Mouse (Mus musculus) megakaryocyte, embryonic 14.5 days (primary cell): Measurements from ENCODE around the gene Gm10322. TPM values are rescaled to one million over a fixed set of nuclear protein-coding genes. Genes with fewer than 3 reads are reported as not detected.

ENCODE experiments used
- H3K27me3 ChIP-seq: replicated peaks from 2 replicates; pipeline ENCODE3; 2012; ENCODE audit warnings: inconsistent platforms
- H3K36me3 ChIP-seq: replicated peaks from 2 replicates; pipeline ENCODE3; 2012; ENCODE audit warnings: low read length, inconsistent platforms, mixed read lengths
- H3K4me1 ChIP-seq: 2 replicates; pipeline ENCODE4 v1.6.1; 2012; ENCODE audit warnings: inconsistent platforms
- H3K4me3 ChIP-seq: replicated peaks from 2 replicates; pipeline ENCODE3; 2012; ENCODE audit warnings: moderate library complexity, mild to moderate bottlenecking, inconsistent platforms
- H3K9me3 ChIP-seq: 2 replicates; pipeline ENCODE4 v1.6.1; 2012; ENCODE audit warnings: inconsistent platforms
- FLI1 ChIP-seq: IDR thresholded peaks from 2 replicates; pipeline ENCODE4 v1.6.1; 2012; ENCODE audit warnings: low read length, inconsistent platforms, mixed read lengths
- GATA1 ChIP-seq: IDR thresholded peaks from 3 replicates; pipeline ENCODE4 v1.6.1; 2012; ENCODE audit warnings: mixed read lengths, low read length, inconsistent platforms, borderline replicate concordance
- polyA plus RNA-seq: library from polyadenylated mRNA; stranded (reverse); fragments of >175 nt; gene quantifications from 2 replicates; pipeline ENCODE4 v1.2.3, GENCODE M21; 2012; ENCODE audit warnings: low replicate concordance; ENCODE audit not compliant: insufficient read depth

The Gm10322 gene
- polyA plus RNA-seq, 1 experiment, result not detected

DNA sequence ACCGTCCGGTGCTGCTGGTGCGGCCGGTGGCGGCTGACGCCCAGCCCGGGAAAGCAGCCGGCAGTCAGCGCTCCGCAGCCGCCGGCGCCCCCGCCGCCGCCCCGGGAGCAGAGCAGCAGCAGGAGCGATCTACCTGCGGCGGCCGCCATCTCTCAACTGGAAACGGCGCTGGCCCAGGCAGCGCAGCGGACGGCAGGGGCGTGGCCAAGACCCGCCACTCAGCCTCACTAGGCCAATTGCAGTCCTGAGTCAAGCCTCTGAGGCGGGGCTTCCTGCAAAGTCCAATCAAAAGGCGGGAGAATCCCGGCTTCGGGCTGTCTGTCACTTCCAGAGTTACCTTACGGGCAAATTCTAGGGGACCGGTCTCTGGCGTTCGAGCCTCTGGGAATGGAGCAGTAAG is 659 bp downstream of the Gm10322 start, which contains the start of gene Mcu:
Mcu (minus strand) TSS at position 171 of the 400 bp plus-strand sequence.
- peaks cover 15% of the 10 kb centered on the region for H3K36me3 ChIP-seq
- H3K27me3 ChIP-seq, result no peaks in the 10 kb centered on the region
- peak within 1 kb of the TSS; percentile 94 for H3K4me3 ChIP-seq
- H3K9me3 ChIP-seq, result no peaks in the 10 kb centered on the region
- no peak for TF ChIP-seq FLI1
- no peak for TF ChIP-seq GATA1
- peaks cover 51% of the 10 kb centered on the region for H3K4me1 ChIP-seq

DNA sequence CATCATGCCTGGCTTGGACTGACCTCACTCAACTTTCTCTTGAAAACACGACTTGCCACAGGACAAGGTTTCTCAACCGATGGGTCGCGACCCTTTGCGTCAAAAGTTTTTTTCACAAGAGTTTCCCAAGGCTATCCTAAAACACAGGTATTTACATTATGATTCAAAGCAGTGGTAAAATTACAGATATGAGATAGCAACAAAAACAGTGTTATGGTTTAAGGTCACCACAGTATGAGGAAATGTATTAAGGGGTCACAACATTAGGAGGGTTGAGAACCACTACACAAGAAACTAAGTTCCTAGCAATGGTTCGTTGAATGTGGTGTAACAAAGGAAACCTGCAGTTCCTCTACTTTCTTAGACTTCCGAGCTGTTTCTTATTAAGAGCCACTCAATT is 1.9 kb downstream of the Gm10322 start:
- TF ChIP-seq GATA1, result no peak
- TF ChIP-seq FLI1, result no peak
- H3K4me1 ChIP-seq, result peaks cover 47% of the 10 kb centered on the region
- H3K9me3 ChIP-seq, result no peaks in the 10 kb centered on the region
- peaks cover 9% of the 10 kb centered on the region for H3K36me3 ChIP-seq
- no peak overlapping the region for H3K4me3 ChIP-seq
- H3K27me3 ChIP-seq, result no peaks in the 10 kb centered on the region

DNA sequence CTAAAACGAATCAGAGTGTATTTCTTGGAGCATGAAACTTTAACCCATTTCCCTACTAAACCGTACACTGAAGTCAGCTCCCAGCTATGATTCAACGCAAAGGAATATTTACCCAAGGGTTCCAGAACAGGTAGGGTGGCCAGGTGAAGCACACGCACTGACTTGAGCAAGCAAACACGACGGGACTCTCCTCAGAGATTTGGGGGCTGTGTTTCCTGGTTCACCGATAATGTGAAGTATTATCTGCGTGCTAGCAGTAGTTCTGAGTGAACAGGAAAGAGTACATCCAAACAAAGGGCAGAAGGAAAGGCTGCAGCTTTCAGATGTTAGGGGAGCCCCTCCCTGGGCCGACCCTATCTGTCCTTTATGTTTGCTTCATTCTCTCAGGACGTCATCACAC is 5.5 kb downstream of the Gm10322 start:
- Histone ChIP-seq H3K36me3 (no peaks in the 10 kb centered on the region), H3K4me1 (peaks cover 29% of the 10 kb centered on the region)
- TF ChIP-seq FLI1 (no peak), GATA1 (no peak)

DNA sequence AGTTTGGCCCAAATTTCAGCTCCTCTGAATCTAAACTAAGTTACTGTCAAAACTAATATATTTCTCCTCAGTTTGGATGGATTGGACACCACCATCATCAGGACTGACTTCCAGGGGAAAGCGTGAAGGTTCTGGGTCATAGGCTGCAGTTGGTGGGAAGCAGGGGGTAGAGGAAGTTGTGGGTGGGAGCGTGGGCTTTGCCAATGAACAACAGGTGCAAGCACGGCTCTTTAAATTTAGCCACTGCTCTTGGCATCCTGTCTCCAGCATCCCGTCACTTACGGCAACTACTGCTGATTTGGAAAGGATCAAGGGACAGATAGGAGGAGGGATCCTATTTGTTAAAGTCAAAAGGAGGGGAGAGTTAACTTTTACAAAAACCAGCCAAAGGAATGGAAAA is 7.6 kb downstream of the Gm10322 start:
- H3K9me3 ChIP-seq, result peaks cover 3% of the 10 kb centered on the region; the same call in 1 of the 2 replicates
- no peaks in the 10 kb centered on the region for H3K27me3 ChIP-seq
- peaks cover 25% of the 10 kb centered on the region for H3K4me1 ChIP-seq
- H3K4me3 ChIP-seq, result no peak overlapping the region
- H3K36me3 ChIP-seq, result no peaks in the 10 kb centered on the region
- TF ChIP-seq GATA1 (no peak), FLI1 (no peak)

More for the DNA sequence above, 5.5 kb downstream of the Gm10322 start:
- Histone ChIP-seq H3K9me3 (peaks cover 3% of the 10 kb centered on the region; the same call in 1 of the 2 replicates), H3K27me3 (no peaks in the 10 kb centered on the region), H3K4me3 (peak overlapping the region; percentile 65)

DNA sequence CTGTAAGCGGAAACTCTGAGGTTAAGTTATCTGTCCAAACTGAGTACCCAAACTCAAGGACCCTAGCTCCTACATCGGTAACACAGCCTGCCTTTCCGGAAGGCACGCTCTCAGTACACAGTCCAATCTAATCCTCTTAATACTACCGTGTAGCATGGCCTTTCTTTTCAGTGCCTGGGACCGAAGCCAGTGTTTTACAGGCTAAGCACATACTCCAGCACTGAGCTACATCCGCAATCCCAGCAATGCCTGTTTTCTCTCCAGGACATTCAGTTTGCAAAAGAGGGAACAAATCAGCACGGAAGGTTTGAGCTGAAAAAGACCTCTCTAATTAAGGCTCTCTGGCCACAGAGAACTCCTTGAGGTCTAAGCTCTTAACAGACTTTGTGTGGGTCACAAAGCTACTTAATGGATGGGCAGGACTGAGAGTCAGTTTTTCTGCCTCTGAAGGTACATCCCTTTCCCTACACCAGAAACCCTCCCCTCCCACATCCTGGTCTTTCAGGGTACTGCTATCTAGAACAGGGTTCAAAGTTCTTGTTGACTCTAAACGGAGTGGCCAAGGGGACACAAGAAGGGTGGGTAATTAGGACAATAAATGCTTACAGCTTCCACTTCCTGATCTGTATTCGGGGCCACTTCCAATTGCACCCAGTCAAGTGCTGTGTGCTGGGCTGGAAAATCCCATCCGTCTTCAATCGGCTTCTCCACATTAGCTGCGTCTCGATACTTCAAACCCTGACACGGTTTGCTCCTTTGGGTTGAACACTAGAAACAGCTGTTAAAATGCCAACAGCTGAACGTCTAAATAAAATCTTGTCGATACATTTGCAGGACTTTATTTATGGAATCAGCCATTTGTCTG is 13.0 kb downstream of the Gm10322 start:
- no peak for TF ChIP-seq FLI1
- no peak for TF ChIP-seq GATA1
- Histone ChIP-seq H3K9me3 (peaks cover 16% of the 10 kb centered on the region), H3K4me3 (no peak overlapping the region), H3K27me3 (peaks cover 2% of the 10 kb centered on the region), H3K36me3 (peaks cover 13% of the 10 kb centered on the region), H3K4me1 (peaks cover 22% of the 10 kb centered on the region)

DNA sequence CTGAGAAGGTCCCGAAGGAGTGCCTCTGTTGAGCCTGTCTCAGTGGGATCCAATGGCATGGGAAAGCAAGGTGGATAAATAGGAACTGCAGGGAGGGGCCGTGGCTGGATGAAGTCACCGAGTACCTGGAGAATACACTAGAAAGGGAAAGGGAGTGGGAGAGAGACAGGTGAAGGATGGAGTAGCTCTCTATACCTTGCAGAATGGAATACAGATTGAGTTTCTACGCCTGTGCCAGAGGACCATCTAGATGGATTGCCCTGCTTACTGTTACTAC is 13.6 kb downstream of the Gm10322 start:
- Histone ChIP-seq H3K27me3 (peaks cover 2% of the 10 kb centered on the region), H3K36me3 (peaks cover 14% of the 10 kb centered on the region), H3K4me3 (no peak overlapping the region), H3K9me3 (peaks cover 13% of the 10 kb centered on the region), H3K4me1 (peaks cover 19% of the 10 kb centered on the region)
- TF ChIP-seq FLI1 (no peak), GATA1 (no peak)

DNA sequence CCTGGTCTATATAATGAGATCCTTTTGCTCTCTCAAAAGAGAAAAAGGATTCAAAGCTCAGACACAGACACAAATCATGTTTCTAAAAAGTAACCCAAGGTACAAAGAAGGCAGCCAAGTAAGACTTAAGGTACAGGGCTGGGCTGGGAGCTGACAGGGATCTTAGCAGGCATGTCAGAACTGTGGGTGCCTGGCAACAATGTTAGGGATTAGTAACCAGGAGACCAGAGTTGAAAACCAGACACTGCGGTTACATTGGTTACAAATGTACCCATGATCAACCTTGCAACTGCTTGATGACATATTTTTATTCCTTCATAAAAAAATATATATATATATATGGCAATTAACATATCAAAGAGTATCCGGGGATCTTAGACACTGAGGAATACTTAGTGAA is 20.2 kb downstream of the Gm10322 start:
- Histone ChIP-seq H3K9me3 (peaks cover 18% of the 10 kb centered on the region), H3K4me1 (peaks cover 7% of the 10 kb centered on the region; the same call in 1 of the 2 replicates), H3K4me3 (no peak overlapping the region), H3K27me3 (peaks cover 2% of the 10 kb centered on the region), H3K36me3 (peaks cover 17% of the 10 kb centered on the region)
- TF ChIP-seq FLI1 (no peak), GATA1 (no peak)

DNA sequence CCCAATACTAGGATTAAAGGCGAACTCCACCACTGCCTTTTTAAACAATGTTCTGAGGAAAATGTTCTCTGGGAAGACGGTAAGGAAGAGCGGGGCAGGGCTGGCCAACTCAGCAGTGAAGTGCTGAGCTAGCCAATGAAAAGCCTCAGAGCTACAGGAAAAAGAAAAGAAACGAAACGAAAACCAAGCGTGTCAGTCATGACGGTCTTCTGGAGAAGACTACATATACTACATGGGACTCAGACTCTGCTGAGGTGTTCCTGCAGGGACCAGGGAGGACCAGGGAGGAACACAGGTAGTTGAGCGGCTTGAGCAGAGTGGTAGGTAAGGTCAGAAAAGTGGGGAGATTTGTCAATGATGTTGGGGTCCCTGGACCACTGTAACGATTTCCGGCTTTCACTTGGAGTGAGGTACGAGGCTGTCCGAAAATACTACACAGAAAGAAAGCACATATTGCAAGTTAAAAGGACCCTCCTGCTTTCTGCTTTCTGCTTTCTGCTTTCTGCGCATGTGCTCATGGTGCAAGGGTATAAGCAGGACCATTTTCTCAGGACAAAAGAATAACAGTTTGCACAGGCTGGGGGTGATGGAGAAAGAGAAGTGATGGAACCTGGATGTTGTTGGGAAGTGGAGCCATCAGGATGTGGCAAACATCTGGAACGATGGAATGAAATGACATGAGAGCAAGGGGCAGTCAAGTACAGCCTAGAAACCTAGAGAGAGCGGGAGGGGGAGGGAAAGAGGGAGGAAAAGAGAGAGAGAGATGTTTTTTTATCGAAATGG is 21.1 kb downstream of the Gm10322 start:
- TF ChIP-seq GATA1 (no peak), FLI1 (no peak)
- peaks cover 9% of the 10 kb centered on the region for H3K4me1 ChIP-seq
- H3K36me3 ChIP-seq, result peaks cover 17% of the 10 kb centered on the region
- peaks cover 18% of the 10 kb centered on the region for H3K9me3 ChIP-seq
- H3K27me3 ChIP-seq, result peaks cover 2% of the 10 kb centered on the region
- peak overlapping the region; percentile 88 for H3K4me3 ChIP-seq

DNA sequence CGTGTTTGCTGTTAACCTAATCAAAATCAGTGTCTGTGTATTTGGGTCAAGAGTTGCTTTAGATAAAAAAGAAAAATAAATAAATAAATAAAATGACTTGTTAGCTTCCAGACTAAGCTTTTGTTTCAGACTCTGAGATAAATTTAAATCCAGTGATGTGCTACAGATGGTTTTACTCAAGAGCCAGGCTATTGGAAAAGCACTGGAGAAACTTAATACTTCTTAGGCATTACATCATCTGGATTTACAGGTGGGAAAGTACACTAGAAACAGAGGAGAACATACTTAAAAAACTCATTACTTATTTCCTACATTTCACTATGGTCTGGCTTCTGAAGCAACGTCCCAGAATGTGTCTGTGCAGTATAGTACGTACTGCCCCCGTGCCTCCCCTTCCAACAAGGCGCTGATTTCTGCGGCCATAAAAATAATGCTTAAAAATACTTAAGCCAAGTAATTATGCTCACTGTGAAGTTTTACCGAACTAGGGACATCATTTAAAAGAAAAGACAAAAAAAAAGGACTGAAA is 21.8 kb downstream of the Gm10322 start:
- Histone ChIP-seq H3K4me3 (peak overlapping the region; percentile 88), H3K9me3 (peaks cover 16% of the 10 kb centered on the region), H3K36me3 (peaks cover 15% of the 10 kb centered on the region), H3K27me3 (peaks cover 2% of the 10 kb centered on the region), H3K4me1 (peaks cover 16% of the 10 kb centered on the region)
- no peak for TF ChIP-seq GATA1
- no peak for TF ChIP-seq FLI1
